Mouse (Mus musculus) telencephalon, adult 2 months (tissue): ENCODE data around the gene Skil.

Source experiments
- DNase-seq: peaks from one replicate; pipeline ENCODE4 v3.0.0-alpha.2; 2011; ENCODE audit warnings: low read depth, low spot score

Gene Skil

GRCm38 (mm10) chr3:31083507-31084245 lies 11.2 kb upstream of the Skil start:
- DNase-seq = no peak

DNA sequence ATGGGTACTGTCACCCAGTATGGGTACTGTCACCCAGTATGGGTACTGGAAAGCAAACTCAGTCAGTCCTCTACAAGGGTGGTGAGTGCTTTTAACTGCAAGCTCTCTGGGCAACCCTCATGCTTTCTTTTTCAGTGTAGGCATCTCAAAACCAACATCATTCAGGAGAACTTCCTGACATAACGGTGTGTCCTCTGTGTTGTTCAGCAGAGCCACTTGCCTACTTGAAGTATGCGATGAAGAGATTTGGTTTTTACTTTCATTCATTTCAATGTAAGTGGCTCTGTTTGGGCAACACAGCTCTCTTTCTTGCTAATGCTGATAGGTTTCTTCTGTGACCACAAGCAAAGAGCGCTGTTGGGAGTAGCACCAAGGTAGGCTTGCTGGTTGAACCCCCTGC lies 9.9 kb upstream of the Skil start:
- DNase-seq = no peak

DNA sequence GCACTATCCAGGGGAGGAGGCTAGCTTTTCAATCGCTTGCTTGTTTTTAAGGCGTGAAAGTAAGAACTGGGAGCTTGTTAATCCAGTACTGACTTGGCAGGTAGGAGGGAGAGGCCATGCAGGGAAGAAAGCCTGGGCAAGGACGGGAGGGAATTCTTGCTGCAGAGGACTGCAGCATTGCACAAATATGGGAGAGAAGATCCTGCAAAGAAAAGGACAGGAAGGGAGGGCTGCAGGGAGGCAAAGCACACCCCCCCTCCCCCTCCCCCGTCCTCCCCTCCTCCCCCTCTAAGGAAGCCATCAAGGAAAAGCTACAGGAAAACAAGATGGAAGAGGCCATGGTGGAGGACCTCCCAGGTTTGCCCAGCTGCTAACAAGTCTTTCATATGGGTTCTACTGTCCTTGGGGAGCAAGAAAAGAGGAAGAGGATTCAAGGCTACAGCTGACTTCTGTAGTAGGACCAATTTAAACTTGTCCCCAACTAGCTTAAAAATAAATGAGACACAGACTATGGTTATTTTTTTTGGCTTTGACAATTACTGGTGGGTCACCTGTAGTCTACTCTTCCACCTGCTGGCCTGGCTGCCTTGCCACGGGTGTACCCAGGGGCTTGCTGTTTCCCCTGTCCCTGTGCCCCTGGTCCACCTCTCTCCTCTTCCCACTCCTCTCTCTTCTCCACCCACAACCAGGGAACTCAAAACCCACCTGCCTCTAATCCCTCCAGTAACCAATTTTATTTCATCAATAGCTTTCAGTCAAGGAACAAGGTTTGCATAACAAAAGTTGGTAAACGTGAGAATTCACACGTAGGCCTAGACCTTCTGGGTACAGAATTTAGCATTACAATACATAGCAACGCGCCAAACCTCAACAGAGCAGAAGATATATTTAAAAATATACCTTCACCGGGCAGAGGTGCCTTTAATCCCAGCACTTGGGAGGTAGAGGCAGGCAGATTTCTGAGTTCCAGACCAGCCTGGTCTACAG lies 5.8 kb upstream of the Skil start:
- DNase-seq = no peak

DNA sequence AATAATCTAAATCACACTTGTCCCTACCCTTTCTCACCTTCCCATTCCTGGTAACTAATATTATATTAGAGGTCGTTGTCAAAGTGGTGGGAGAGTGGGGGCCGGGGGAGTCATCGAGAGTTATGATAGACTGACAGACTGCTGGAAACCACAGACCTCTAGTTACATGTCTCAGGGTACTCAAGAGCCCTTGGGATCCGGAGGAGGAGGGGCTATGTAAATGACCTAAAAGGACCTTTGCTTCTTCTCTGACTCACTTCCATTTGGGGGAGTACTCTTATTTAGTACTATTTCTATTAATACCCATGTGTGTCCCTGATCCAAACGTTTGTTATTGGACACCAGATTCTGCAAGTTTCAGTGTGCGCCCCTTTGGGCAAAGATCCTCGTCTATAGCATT lies 4.9 kb upstream of the Skil start:
- no peak for DNase-seq

GRCm38 (mm10) chr3:31093196-31093595 lies 1.7 kb upstream of the Skil start:
- DNase-seq = peak; percentile 84

- peak; percentile 72 for DNase-seq
Observed at GRCm38 (mm10) chr3:31093627-31094351, 1.1 kb upstream of the Skil start.

- no peak for DNase-seq
Observed at GRCm38 (mm10) chr3:31095179-31095490, 277 bp downstream of the Skil start.

DNA sequence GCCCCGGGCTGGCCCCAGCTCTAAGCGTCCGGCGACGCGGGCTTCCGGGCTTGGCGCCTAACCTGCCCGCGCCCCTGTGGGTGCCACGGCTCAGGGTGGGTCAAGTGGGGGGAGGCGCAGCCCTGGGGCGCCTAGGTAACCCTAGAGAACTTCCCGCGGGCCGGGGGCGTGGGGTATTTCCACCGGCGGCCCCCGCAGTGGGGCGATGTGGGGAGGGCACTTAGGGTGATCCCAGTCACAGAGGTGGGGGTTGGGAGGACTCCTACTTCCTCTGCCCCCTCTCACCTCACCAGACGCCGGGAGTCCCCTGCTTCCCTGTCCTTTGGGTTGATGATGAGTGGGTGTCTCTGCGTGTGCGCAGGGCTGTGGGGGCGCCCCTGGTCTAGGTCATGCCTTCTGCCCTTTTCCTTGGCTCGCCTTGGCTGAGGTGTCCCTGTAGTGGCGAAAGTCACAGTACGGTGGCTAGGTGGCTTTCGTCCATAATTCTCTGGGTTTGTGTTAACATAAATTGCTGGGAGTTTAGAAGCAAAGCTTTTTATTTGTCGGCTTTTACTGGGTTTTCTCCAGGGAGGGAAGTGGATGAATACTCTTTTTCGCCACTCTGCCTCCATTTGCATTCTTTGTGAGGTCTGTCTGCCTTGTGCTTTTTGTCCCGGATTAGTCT lies 765 bp downstream of the Skil start:
- peak; percentile 27 for DNase-seq

DNA sequence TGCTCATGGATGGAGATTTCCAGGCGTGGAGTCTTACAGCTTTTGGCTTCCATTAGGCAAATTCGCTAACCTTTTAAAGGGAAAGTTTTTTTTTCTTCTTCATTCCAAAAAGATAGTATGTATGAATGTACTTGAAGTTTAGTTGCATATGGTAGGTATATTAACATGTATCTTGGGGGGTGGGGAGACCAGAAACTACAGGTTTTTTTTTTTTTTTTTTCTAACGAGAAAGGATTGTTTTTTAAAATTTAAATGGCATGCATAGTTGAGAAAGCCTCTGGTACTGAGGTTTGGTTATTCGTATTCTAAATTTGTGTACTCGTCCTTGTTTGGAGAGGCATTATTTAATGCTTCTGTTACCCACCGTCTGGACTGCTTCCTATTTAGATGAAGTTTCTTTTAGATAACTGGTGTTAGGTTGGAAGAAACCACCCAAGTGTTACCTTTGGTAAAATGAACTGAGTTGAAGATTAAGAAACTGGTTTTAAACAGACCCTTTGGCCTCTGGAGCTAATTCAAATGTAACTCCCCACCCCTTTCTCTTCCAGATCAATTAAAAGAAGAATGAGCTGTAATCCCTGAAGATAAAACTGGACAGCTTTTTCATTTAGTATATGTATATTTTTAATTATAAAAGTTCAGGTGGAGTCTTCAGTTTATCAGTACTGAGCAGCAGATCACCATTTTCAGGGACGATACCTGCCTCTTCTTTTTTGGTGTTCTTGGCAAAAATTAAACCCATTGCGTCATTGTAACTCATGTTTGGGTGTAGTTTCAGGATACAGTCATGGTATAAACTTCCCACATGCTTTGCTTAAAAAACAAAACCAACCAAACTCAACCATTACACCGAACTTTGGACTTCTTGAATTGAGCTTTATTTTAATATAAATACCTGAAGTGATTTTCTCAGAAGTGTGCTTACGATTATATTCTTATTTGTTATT lies 1.6 kb downstream of the Skil start:
- no peak for DNase-seq

DNA sequence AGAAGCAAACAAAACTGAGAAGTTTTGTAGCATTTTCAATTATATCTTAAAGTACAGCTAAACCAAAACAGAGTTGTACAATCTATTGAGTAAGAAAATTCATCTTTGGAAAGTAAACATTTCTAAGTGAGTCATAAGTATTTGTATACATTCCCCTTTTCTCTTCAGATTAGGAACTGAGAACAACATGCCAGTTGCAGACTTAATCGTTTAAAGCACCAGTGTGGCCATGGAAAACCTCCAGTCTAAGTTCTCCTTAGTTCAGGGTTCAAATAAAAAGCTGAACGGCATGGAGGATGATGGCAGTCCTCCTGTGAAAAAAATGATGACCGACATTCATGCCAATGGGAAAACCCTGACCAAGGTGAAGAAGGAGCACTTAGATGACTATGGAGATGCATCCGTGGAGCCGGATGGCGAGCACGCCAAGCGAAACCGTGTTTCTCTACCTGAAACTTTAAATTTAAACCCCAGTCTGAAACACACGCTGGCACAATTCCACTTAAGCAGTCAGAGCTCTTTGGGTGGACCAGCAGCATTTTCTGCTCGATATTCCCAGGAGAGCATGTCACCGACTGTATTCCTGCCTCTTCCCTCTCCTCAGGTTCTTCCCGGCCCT lies 2.4 kb downstream of the Skil start:
- no peak for DNase-seq

- no peak for DNase-seq
Observed at GRCm38 (mm10) chr3:31097976-31098375, 3.1 kb downstream of the Skil start.

- no peak for DNase-seq
Observed at GRCm38 (mm10) chr3:31098556-31098955, 3.7 kb downstream of the Skil start.

DNA sequence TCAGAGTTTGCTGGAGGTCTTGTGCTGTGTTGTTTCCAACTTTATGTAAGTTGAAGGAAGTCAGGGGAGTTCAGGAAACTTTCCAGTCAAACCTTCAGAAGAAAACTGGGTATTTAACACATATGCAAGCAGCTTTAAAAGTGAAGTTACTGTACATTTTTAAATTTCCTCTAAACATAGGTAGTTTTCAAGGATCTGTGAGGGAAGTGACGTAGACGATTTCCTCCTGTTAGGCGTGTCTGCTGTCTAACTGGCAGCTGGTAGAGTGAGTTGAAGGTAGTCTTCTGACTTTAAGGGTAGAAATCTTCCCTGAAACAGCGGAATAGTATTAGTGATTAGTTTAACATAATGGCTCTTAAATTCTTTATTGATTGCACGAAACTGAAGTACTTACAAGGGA lies 5.2 kb downstream of the Skil start:
- no peak for DNase-seq

GRCm38 (mm10) chr3:31100802-31101201 lies 5.9 kb downstream of the Skil start:
- no peak for DNase-seq

DNA sequence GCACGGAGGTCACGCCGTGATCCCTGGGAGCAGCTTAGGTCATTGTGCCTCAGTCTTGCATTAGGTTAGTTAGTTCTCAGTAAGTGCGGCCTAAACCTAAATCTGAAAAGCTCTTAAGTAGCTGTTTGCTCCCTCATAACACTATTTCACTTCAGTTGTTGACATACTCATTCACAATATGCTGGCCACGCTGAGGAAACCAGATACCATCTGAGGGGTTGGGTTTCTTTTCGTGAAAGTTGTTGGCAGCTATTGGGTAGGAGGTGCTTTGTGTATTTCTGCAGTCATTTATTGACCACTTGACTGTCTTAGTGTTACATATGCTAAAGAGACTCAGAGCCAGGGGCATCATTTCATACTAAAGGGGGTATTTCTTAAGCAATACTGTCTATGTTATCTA lies 10.1 kb downstream of the Skil start:
- DNase-seq = no peak

GRCm38 (mm10) chr3:31106597-31106996 lies 11.7 kb downstream of the Skil start:
- DNase-seq = no peak

DNA sequence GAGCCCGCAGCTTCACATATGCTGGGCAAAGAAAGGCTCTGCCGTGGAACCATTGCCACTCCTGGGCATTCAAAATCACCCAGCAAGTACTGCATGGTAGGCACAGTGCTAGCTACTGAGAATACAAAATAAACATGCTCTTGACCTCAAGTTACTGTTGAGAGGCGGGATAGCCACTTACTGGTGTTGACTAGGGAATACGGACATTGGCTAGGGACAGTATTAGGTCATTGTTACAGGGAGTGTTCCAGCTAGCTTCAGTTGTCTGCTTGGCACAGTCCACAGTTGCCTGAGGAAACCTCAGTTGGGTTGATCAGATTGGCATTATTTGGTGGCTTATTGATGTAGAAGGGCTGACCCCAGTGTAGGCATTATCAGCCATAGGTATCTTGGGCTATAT lies 12.8 kb downstream of the Skil start:
- DNase-seq = no peak

GRCm38 (mm10) chr3:31109108-31109507 lies 14.2 kb downstream of the Skil start:
- DNase-seq = peak; percentile 61

DNA sequence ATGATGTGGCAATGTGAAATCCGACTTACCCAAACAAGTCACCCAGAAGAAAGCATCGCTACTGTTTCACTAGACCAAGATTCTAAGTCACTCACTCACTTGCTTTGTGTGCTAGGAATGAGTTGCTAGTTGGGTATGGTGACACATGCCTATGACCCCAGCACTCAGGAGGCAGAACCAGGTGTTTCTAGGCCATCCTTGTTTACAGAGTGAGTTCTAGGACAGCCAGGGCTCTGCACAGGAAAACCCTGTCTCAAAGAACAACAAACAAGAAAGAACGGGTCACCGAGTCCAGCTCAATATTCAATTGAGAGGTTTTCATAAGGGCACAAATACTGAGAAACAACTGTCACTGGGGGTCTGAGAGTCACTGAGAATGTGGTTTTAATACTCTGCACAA lies 28.2 kb downstream of the Skil start:
- no peak for DNase-seq

- no peak for DNase-seq
Observed at GRCm38 (mm10) chr3:31126303-31126702, 31.4 kb downstream of the Skil start.
